Mouse (Mus musculus) midbrain, embryonic 14.5 days (tissue): Measurements from ENCODE around the gene Hrh2. TPM values are rescaled to one million over a fixed set of nuclear protein-coding genes. Genes with fewer than 3 reads are reported as not detected.

ENCODE experiments used
- ATAC-seq: fragments of 200-750 bp; cut with Nextera tagmentation; 2 replicates; pipeline ENCODE4 v1.8.0; 2017; ENCODE audit warnings: moderate number of reproducible peaks, moderate library complexity; ENCODE audit not compliant: low FRiP score, low TSS enrichment
- DNase-seq: peaks from one replicate; pipeline ENCODE4 v3.0.0-alpha.2; 2015
- H3K27ac ChIP-seq: fragments of 300-500 bp; sonication (generic); replicated peaks from 2 replicates; pipeline ENCODE4 v1.5.1; 2014; ENCODE audit warnings: mild to moderate bottlenecking, low read depth, low read length, moderate library complexity
- H3K27me3 ChIP-seq: fragments of 300-500 bp; sonication (generic); 2 replicates; pipeline ENCODE4 v1.6.1; 2014; ENCODE audit warnings: low read length, control low read depth, mixed read lengths; ENCODE audit not compliant: control insufficient read depth, insufficient read depth
- H3K36me3 ChIP-seq: fragments of 300-500 bp; sonication (generic); 2 replicates; pipeline ENCODE4 v1.6.1; 2014; ENCODE audit warnings: low read length, control low read depth; ENCODE audit not compliant: control insufficient read depth, insufficient read depth
- H3K4me1 ChIP-seq: fragments of 300-500 bp; sonication (generic); 2 replicates; pipeline ENCODE4 v1.6.1; 2014; ENCODE audit warnings: mild to moderate bottlenecking, antibody characterized with exemption, low read length, control low read depth; ENCODE audit not compliant: control insufficient read depth, insufficient read depth
- H3K4me2 ChIP-seq: fragments of 300-500 bp; sonication (generic); 2 replicates; pipeline ENCODE4 v1.6.1; 2014; ENCODE audit warnings: mild to moderate bottlenecking, low read length, moderate library complexity
- H3K4me3 ChIP-seq: fragments of 300-500 bp; sonication (generic); replicated peaks from 2 replicates; pipeline ENCODE4 v1.5.1; 2014; ENCODE audit warnings: low read depth, low read length
- H3K9ac ChIP-seq: fragments of 300-500 bp; sonication (generic); replicated peaks from 2 replicates; pipeline ENCODE4 v1.6.1; 2014; ENCODE audit warnings: mild to moderate bottlenecking, low read length, moderate library complexity
- H3K9me3 ChIP-seq: fragments of 300-500 bp; sonication (generic); 2 replicates; pipeline ENCODE4 v1.6.1; 2016; ENCODE audit warnings: low read length, control low read depth, mixed read lengths; ENCODE audit not compliant: control insufficient read depth
- WGBS: fragments of 180-500 bp; shearing (Covaris S2); extraction: QIAGEN DNeasy Blood & Tissue Kit; methylation state at CpG from one replicate; pipeline ENCODE4 v1.1.7; 2014; 5-methylcytosine and 5-hydroxymethylcytosine counted together
- polyA plus RNA-seq: library from polyadenylated mRNA; unstranded; fragments of >200 nt; fragmentation: Nextera tagmentation; extraction: Ambion mirVana; gene quantifications from 2 replicates; pipeline ENCODE4 v1.2.1, GENCODE M21; 2014

Hrh2 gene
- polyA plus RNA-seq, 1 experiment from 2014 or later: 0.63 TPM

DNA sequence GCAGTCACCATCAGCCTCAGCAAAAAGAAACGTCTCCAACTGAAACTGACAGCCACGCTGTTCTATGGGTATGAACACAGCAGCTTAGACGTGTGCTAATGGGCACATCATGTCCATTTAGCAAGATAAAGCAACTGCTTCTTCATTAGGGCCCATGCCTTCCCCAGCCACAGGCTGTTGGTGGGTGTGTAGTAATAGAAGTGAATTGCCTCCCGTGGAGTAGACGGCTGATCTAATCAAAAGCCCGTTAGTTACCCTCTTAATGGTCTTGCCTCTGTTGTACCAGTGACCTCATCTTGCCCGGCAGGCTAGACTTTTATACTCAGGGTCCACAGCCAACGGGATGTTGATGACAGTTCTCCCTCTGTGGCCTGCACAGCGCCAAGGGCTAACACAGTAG, 7.1 kb downstream of the Hrh2 start:
- H3K4me3 ChIP-seq: no peak overlapping the region
- peaks cover 2% of the 10 kb centered on the region; the same call in 1 of the 2 replicates for H3K4me1 ChIP-seq
- no peak overlapping the region for H3K27ac ChIP-seq
- DNase-seq (no peak), ATAC-seq (no peak)
- no peaks in the 10 kb centered on the region for H3K9me3 ChIP-seq
- 36% methylated on average over 9 of the region's 9 CpGs for WGBS
- H3K4me2 ChIP-seq: no peak overlapping the region
- H3K9ac ChIP-seq: no peak overlapping the region
- no peaks in the 10 kb centered on the region for H3K27me3 ChIP-seq
- H3K36me3 ChIP-seq: no peaks in the 10 kb centered on the region

DNA sequence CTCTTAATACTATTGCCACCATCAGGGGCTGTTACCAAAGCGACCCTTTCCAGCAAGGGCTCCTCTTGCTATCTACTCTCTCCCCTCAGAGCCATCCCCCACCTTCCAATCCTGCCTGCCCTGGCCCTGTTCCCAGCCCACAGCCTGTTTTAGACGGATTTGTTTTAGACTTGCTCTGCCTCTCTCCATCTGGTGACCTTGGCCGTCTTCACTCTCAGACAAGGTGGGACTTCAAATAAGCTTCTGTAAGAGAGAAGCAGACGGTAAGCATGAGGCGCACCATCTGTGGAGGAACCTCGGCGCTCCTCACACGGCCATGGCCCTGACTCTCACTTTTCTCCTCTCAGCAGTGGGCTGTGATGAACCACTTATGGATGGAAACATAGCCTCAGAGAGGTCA, 10.5 kb downstream of the Hrh2 start:
- Histone ChIP-seq H3K9ac (no peak overlapping the region), H3K27ac (no peak overlapping the region), H3K9me3 (no peaks in the 10 kb centered on the region), H3K4me3 (no peak overlapping the region), H3K4me1 (peaks cover 5% of the 10 kb centered on the region; the same call in 1 of the 2 replicates), H3K27me3 (no peaks in the 10 kb centered on the region), H3K4me2 (no peak overlapping the region), H3K36me3 (no peaks in the 10 kb centered on the region)
- ATAC-seq: no peak
- no peak for DNase-seq
- WGBS: 90% methylated on average over 8 of the region's 8 CpGs

GRCm38 (mm10) chr13:54203419-54203818, 11.5 kb downstream of the Hrh2 start:
- Histone ChIP-seq H3K4me1 (peaks cover 5% of the 10 kb centered on the region; the same call in 1 of the 2 replicates), H3K9ac (no peak overlapping the region), H3K27ac (no peak overlapping the region), H3K4me3 (no peak overlapping the region), H3K27me3 (no peaks in the 10 kb centered on the region), H3K4me2 (no peak overlapping the region), H3K9me3 (no peaks in the 10 kb centered on the region), H3K36me3 (no peaks in the 10 kb centered on the region)
- no peak for DNase-seq
- no peak for ATAC-seq
- 94% methylated on average over 2 of the region's 2 CpGs for WGBS

GRCm38 (mm10) chr13:54205195-54205594, 13.3 kb downstream of the Hrh2 start:
- 88% methylated on average over 7 of the region's 7 CpGs for WGBS
- H3K4me2 ChIP-seq: no peak overlapping the region
- no peak overlapping the region for H3K27ac ChIP-seq
- no peak overlapping the region for H3K9ac ChIP-seq
- ATAC-seq (no peak), DNase-seq (no peak)
- no peak overlapping the region for H3K4me3 ChIP-seq
- H3K36me3 ChIP-seq: no peaks in the 10 kb centered on the region
- no peaks in the 10 kb centered on the region for H3K9me3 ChIP-seq
- 0 out of 2 replicates have a peak, but pooled peaks cover 6% of the 10 kb centered on the region for H3K4me1 ChIP-seq
- H3K27me3 ChIP-seq: no peaks in the 10 kb centered on the region

DNA sequence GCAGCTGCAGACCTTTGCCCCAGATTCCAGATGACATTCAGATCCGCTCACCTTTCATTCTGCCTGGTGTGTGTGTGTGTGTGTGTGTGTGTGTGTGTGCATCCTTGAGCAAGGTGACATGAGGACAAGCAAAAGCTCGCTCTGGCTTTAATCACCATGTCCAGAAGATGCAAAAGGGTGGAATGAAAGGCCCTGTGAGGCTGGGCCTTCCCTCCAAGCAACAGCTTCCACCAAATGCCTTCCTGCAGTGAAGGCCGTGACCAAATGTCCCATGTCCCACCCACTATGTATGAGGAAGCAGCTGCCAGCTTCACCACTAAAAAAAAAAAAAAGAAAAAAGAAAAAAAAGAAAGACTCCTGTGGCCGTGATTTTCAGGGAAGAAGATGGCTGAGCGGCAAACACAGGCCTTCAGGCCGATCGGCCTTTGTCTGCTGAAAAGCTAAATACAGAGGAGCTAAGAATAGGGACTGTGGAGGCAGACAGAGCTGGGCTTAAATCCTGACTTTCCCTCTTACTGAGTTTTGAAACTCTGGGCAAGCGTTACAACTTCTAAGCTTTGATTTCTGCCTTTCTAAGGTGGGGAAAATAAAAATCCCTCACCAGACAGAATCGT, 14.3 kb downstream of the Hrh2 start:
- Histone ChIP-seq H3K27me3 (no peaks in the 10 kb centered on the region), H3K9ac (no peak overlapping the region), H3K4me1 (peaks cover 12% of the 10 kb centered on the region; the same call in 1 of the 2 replicates), H3K36me3 (no peaks in the 10 kb centered on the region), H3K9me3 (no peaks in the 10 kb centered on the region), H3K27ac (no peak overlapping the region), H3K4me3 (no peak overlapping the region), H3K4me2 (no peak overlapping the region)
- ATAC-seq (no peak), DNase-seq (no peak)
- 33% methylated on average over 9 of the region's 9 CpGs for WGBS

DNA sequence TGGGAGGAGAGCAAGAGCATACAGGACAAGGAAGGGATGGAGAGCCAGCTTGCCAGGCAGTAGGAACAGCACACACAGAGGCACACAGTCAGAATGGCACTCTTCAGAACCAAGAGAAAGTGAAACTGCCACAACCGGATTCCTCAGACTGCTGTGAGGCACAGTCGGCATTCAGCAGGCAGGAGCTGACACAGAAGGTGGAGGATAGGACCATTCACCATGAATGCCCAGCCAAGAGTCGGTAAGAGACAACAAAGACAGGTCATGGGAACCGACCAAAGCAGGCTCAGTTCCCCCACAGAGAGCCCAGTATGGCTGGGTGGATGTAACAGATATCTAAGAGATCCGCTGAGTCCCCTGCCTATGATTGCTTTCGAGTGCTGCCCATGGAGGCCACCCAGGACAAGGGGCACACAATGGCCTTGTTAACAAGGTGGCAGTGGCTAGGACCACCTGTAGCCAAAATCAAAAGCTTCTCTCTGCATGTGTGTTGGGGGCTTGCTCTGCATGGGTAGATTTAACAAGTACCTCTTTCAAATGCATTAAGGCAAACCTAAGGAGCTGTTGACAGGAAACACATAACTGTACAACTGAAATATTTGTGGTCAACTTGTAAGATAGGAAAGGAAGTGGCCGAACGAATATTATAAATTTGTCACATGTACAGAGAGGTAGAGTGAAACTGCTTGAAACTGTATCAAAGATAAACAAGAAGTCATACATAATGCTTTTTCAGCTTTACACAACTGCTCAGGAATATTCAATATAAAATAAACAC, 17.7 kb downstream of the Hrh2 start:
- no peak for ATAC-seq
- WGBS: 59% methylated on average over 8 of the region's 8 CpGs
- DNase-seq: no peak
- peaks cover 30% of the 10 kb centered on the region for H3K4me1 ChIP-seq
- no peak overlapping the region for H3K4me2 ChIP-seq
- no peaks in the 10 kb centered on the region for H3K36me3 ChIP-seq
- H3K27me3 ChIP-seq: no peaks in the 10 kb centered on the region
- no peak overlapping the region for H3K9ac ChIP-seq
- H3K9me3 ChIP-seq: no peaks in the 10 kb centered on the region
- no peak overlapping the region for H3K27ac ChIP-seq
- H3K4me3 ChIP-seq: no peak overlapping the region

DNA sequence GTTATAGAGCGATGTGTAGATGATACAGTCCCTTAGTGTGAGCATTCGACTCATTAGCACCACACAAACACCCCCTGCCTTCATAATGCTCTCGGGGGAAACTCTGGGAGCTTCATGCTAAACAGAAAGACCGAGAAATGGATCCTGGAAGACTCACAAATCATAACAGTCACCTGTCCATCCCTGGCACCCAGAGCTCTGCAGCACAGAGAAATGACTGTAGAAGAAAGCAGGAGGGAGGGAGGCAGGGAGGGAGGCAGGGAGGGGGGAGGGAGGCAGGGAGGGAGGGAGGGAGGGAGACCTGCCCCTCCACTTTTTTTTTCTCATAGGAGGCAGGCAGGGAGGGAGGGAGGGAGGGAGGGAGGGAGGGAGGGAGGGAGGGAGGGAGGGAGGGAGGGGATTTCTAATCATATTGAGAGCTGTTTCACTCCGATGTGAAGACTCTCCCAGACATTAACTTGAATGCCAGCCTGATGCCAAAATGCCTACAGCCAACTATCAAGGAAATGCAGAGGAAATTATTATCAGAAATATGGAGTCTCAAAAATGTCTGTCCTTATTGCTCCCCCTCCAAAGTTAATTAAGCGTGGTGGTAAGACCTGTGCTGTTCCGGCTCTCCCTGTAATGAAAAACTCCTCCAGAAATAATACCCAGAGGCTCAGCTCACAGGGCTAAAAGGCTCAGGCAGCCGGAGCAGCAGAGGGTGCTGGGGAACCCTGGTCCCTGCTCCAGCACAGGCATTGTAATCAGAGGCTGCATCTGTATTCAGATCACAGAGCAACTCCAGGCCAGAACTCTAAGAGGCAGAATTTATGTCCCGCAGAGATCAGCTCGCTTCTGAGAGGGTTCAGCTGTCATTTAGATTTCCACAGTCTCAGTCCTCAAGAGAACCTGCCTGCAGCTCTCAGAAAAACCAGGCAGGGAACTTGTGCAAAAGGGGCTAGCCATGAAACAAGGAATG, 19.9 kb downstream of the Hrh2 start:
- H3K4me3 ChIP-seq: no peak overlapping the region
- no peaks in the 10 kb centered on the region for H3K9me3 ChIP-seq
- no peaks in the 10 kb centered on the region for H3K36me3 ChIP-seq
- peaks cover 27% of the 10 kb centered on the region for H3K4me1 ChIP-seq
- 12% methylated on average over 10 of the region's 10 CpGs for WGBS
- peak; percentile 89 for ATAC-seq
- no peak overlapping the region for H3K9ac ChIP-seq
- DNase-seq: peak; percentile 93
- peak overlapping the region; percentile 16 for H3K4me2 ChIP-seq
- H3K27ac ChIP-seq: peak overlapping the region; percentile 84
- no peaks in the 10 kb centered on the region for H3K27me3 ChIP-seq

DNA sequence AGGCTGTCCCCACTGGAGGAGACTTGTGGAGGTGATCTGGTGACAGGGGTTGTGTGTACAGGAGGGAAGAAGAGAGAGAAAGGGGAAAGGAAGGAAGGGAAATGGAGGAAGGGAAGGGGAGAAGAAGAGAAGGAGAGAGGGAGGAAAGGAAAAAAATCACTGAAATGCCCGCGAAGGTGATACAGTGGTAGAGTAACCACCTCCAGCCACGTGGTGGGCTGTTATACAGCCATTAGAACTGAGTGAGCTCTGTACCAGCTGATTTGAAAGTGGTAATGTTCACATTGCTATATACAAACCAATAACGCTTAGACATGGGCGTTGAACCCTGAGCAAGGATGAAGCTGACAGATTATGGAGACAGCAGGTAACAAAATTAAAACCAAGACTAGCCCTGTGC, 20.6 kb downstream of the Hrh2 start:
- ATAC-seq (peak; percentile 10; the same call in 1 of the 2 replicates), DNase-seq (peak; percentile 42)
- Histone ChIP-seq H3K27me3 (no peaks in the 10 kb centered on the region), H3K4me3 (no peak overlapping the region), H3K36me3 (no peaks in the 10 kb centered on the region), H3K9me3 (no peaks in the 10 kb centered on the region), H3K4me1 (peaks cover 27% of the 10 kb centered on the region), H3K4me2 (peak overlapping the region; percentile 16; the same call in 1 of the 2 replicates), H3K9ac (no peak overlapping the region), H3K27ac (peak overlapping the region; percentile 84)
- WGBS: 27% methylated on average over 5 of the region's 5 CpGs
